Mouse (Mus musculus) midbrain, embryonic 13.5 days (tissue): ENCODE measurements around the gene Zfp91. TPM values are rescaled to one million over a fixed set of nuclear protein-coding genes. Genes with fewer than 3 reads are reported as not detected.

Experiments
- ATAC-seq: fragments of 200-750 bp; cut with Nextera tagmentation; 2 replicates; pipeline ENCODE4 v1.8.0; 2017; ENCODE audit warnings: mild to moderate bottlenecking, moderate TSS enrichment, moderate library complexity
- H3K27ac ChIP-seq: fragments of 300-500 bp; sonication (generic); 2 replicates; pipeline ENCODE4 v1.5.1; 2015; ENCODE audit warnings: inconsistent platforms, mild to moderate bottlenecking, moderate library complexity
- H3K27me3 ChIP-seq: fragments of 300-500 bp; sonication (generic); 2 replicates; pipeline ENCODE4 v1.6.1; 2015; ENCODE audit warnings: mild to moderate bottlenecking, inconsistent platforms
- H3K36me3 ChIP-seq: fragments of 300-500 bp; sonication (generic); 2 replicates; pipeline ENCODE4 v1.6.1; 2015; ENCODE audit warnings: mild to moderate bottlenecking, inconsistent platforms
- H3K4me1 ChIP-seq: fragments of 300-500 bp; sonication (generic); replicated peaks from 2 replicates; pipeline ENCODE4 v1.6.1; 2015; ENCODE audit warnings: inconsistent platforms
- H3K4me2 ChIP-seq: fragments of 300-500 bp; sonication (generic); replicated peaks from 2 replicates; pipeline ENCODE4 v1.6.1; 2015; ENCODE audit warnings: moderate library complexity, mild to moderate bottlenecking, inconsistent platforms
- H3K4me3 ChIP-seq: fragments of 300-500 bp; sonication (generic); replicated peaks from 2 replicates; pipeline ENCODE4 v1.5.1; 2015; ENCODE audit warnings: mild to moderate bottlenecking, inconsistent platforms
- H3K9ac ChIP-seq: fragments of 300-500 bp; sonication (generic); replicated peaks from 2 replicates; pipeline ENCODE4 v1.6.1; 2015; ENCODE audit warnings: mild to moderate bottlenecking, inconsistent platforms
- H3K9me3 ChIP-seq: fragments of 300-500 bp; sonication (generic); 2 replicates; pipeline ENCODE4 v1.6.1; 2016; ENCODE audit warnings: mild to moderate bottlenecking, inconsistent platforms
- WGBS: fragments of 180-500 bp; shearing (Covaris S2); methylation state at CpG from one replicate; pipeline ENCODE4 v1.1.7; 2015; 5-methylcytosine and 5-hydroxymethylcytosine counted together
- polyA plus RNA-seq: library from polyadenylated mRNA; unstranded; fragments of >200 nt; fragmentation: Nextera tagmentation; extraction: Ambion mirVana; gene quantifications from 2 replicates; pipeline ENCODE4 v1.2.1, GENCODE M21; 2015

The Zfp91 gene
- polyA plus RNA-seq, 1 experiment from 2014 or later, result 17.1 TPM

DNA sequence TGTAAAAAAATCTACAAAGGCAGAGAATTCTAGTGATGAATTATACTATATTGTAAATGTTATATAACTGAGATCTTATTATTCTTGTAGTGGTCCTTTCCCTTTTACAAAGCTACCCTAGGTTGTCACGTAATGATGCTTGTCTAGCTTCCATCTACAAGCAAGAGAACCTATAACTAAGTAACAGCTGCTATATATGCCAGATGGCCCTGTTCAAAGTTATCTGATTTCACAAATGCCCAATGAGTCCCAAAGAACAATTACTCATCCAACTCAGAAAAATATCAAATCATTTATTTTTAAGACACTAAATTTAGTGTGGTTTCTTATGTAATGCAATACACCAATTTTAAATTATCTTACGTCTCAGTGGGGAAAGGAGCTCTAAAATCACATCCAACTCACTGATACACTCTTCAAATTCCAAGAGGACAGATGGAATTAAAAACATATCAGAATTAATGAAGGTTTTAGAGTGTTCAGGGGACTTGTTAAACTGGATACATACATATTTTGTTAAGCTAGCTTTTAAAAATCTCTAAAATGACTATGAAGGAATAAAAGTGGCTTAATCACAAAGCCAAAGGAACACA is 9.0 kb downstream of the Zfp91 start:
- Histone ChIP-seq H3K4me2 (no peak overlapping the region), H3K9me3 (no peaks in the 10 kb centered on the region), H3K36me3 (no peaks in the 10 kb centered on the region), H3K9ac (no peak overlapping the region), H3K4me3 (no peak overlapping the region), H3K27ac (no peak overlapping the region), H3K27me3 (no peaks in the 10 kb centered on the region), H3K4me1 (peaks cover 8% of the 10 kb centered on the region)
- no peak for ATAC-seq
- 98% methylated on average over 2 of the region's 2 CpGs for WGBS

DNA sequence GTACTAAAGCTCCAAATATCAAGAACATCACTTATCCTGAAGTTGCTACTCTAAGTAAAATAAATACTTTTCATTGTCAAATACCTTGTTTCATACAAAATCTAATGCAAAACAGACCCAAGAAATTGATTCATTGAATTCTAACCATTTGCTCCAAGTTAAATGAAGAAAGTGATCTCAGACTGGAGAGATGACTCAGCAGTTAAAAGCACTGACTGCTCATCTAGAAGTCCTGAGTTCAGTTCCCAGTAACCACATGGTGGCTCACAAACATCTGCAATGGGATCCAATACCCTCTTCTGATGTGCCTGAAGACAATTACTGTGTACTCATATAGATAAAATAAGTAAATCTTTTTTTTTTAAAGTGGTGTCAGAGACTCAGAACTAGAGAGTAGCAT is 15.5 kb downstream of the Zfp91 start:
- Histone ChIP-seq H3K4me2 (no peak overlapping the region), H3K9ac (no peak overlapping the region), H3K27me3 (no peaks in the 10 kb centered on the region), H3K4me3 (no peak overlapping the region), H3K27ac (no peak overlapping the region), H3K36me3 (peaks cover 13% of the 10 kb centered on the region), H3K9me3 (no peaks in the 10 kb centered on the region), H3K4me1 (no peaks in the 10 kb centered on the region)
- ATAC-seq, result no peak

DNA sequence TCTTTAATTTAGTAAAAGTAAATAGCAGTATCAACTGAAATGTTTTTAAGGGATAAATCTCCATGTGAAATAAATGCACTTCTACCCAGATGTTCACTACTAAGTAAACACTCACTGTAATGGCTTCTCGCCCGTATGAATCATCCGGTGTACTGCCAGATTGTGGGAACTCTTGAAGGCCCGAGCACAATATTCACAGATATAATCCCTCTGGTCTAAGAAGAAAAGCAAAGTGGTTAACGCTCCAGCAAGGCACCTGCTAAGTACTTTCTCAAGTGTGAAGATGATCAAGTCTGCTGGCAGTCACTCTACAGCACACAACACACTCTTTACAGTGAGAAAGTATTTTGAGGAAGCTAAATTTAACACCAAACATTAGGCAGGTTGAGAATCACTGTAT is 25.0 kb downstream of the Zfp91 start:
- Histone ChIP-seq H3K4me1 (no peaks in the 10 kb centered on the region), H3K36me3 (peaks cover 37% of the 10 kb centered on the region), H3K9ac (no peak overlapping the region), H3K4me2 (no peak overlapping the region), H3K4me3 (no peak overlapping the region), H3K9me3 (no peaks in the 10 kb centered on the region), H3K27me3 (no peaks in the 10 kb centered on the region), H3K27ac (no peak overlapping the region)
- no peak for ATAC-seq
- WGBS, result 84% methylated on average over 5 of the region's 5 CpGs

DNA sequence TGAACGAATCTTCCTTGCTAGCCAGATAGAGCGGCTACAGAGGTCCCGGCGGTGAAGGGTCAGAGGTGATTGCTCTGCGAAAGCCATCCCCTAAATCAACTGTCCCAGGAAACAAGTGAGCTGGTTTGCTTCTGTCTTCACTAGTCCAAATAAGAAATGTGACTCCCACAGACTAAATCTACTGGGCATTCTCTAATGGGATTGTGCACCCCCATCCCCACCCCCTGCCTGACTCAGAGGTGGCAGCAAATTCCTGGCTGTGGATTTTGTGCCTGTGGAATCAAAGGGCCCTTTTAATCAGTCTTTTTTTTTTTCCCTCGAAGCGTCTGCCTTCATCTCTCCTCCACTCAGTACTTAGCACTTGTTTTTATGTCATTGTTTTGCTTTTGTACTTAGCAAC is 30.6 kb downstream of the Zfp91 start, which contains the start of gene Cntf:
Gene Cntf (minus strand): TSS at position 325 of the 400 bp plus-strand sequence.
- H3K27me3 ChIP-seq, result no peaks in the 10 kb centered on the region
- H3K4me3 ChIP-seq, result no peak within 1 kb of the TSS
- WGBS, result 51% methylated on average over 7 of the region's 7 CpGs
- H3K27ac ChIP-seq, result no peak within 1 kb of the TSS
- no peak within 1 kb of the TSS for H3K9ac ChIP-seq
- H3K4me2 ChIP-seq, result no peak within 1 kb of the TSS
- peaks cover 56% of the 10 kb centered on the region for H3K36me3 ChIP-seq
- ATAC-seq, result no peak
- H3K4me1 ChIP-seq, result peaks cover 2% of the 10 kb centered on the region; the same call in 1 of the 2 replicates
- H3K9me3 ChIP-seq, result no peaks in the 10 kb centered on the region

DNA sequence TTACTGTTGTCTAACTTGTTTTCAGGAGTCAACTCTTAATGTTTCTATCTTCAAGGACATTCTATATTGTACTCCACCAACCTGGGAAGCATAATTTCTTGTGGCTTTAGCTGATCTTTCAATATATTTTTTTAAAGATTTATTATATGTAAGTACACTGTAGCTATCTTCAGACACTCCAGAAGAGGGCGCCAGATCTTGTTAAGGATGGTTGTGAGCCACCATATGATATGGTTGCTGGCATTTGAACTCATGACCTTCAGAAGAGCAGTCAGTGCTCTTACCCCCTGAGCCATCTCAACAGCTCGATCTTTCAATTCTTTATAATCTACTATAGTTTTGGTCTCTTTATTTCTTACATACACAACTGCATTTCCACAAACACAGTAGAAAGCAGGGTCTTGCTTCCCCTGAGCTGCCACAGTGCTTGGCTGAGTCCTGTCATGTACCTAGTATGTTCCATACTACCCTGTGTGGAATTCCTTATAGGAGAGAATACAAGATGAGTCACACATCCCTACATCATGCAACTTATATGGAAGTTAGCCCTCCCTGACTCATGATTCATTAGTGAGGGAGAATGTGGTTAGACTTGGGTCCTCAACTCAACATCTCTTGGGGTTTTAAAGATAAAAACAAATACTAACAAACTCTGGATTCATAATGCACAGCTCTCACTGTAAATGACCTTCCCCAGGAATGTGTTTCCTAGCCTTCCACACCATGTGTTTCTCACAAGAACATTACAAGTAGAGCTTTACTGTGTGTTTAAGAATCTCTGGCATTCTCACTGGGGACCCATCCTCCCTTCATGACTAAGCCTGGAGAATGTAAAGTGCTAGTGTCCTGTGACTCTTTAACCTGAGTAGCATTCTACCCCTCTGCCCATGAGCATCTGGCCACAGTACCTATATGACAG is 33.5 kb downstream of the Zfp91 start:
- no peak; the same call in 1 of the 2 replicates for ATAC-seq
- H3K36me3 ChIP-seq, result peaks cover 33% of the 10 kb centered on the region
- H3K27me3 ChIP-seq, result no peaks in the 10 kb centered on the region
- no peak overlapping the region for H3K4me2 ChIP-seq
- no peaks in the 10 kb centered on the region for H3K9me3 ChIP-seq
- H3K4me3 ChIP-seq, result no peak overlapping the region
- H3K27ac ChIP-seq, result no peak overlapping the region
- 56% methylated on average over 2 of the region's 2 CpGs for WGBS
- no peak overlapping the region for H3K9ac ChIP-seq
- peaks cover 9% of the 10 kb centered on the region; the same call in 1 of the 2 replicates for H3K4me1 ChIP-seq

DNA sequence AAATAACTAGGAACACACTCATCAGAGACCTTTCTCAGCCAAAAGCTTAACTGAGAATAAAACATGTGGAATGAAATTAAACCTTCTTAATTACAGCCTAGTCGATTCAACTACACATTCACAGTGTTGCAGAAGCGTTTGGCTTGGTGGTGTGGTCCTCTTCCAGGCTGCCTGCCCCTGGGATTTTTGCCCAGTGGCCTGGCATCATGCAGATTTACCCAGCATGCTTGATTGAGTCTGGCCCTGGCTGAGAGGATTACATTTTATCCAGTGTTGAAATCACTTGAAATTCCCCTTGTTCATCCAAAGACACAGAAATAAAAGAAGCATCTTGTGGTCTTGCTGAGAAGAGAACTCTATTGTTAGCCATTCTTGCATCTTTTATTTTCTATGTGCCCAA is 36.3 kb downstream of the Zfp91 start:
- Histone ChIP-seq H3K36me3 (peaks cover 24% of the 10 kb centered on the region), H3K27me3 (no peaks in the 10 kb centered on the region), H3K4me3 (no peak overlapping the region), H3K4me1 (peaks cover 9% of the 10 kb centered on the region; the same call in 1 of the 2 replicates), H3K27ac (0 out of 2 replicates have a peak overlapping the region, but pooled peaks have one; percentile 47), H3K9ac (no peak overlapping the region), H3K4me2 (no peak overlapping the region), H3K9me3 (no peaks in the 10 kb centered on the region)
- 49% methylated on average over 2 of the region's 2 CpGs for WGBS
- no peak for ATAC-seq

DNA sequence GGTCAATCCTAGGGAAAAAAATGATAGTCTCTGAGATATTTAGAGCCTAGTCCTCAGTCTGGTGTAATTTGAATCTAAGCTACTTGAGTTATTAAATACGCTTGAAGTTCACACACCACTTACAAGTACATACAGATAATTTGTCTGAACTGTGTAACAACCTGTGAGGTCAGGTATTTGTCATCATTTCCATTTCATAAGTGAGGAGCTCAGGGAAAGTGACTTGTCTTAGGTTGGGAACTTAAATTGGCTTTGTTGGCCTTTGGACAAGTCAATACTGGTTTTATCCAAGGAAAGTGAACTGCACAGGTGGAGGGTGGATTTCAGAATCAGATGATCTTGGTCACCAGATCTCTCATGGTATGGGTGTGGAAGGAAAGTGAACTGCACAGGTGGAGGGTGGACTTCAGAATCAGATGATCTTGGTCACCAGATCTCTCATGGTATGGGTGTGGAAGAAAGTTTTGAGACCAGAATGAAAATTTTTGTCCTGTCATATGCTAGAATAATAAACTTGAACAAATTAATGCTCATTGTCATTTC is 36.9 kb downstream of the Zfp91 start:
- Histone ChIP-seq H3K27me3 (no peaks in the 10 kb centered on the region), H3K9ac (no peak overlapping the region), H3K4me3 (no peak overlapping the region), H3K36me3 (peaks cover 19% of the 10 kb centered on the region), H3K4me1 (peaks cover 9% of the 10 kb centered on the region; the same call in 1 of the 2 replicates), H3K27ac (no peak overlapping the region), H3K4me2 (no peak overlapping the region), H3K9me3 (no peaks in the 10 kb centered on the region)
- no peak for ATAC-seq
- WGBS, result 92% methylated on average over 1 of the region's 1 CpGs

DNA sequence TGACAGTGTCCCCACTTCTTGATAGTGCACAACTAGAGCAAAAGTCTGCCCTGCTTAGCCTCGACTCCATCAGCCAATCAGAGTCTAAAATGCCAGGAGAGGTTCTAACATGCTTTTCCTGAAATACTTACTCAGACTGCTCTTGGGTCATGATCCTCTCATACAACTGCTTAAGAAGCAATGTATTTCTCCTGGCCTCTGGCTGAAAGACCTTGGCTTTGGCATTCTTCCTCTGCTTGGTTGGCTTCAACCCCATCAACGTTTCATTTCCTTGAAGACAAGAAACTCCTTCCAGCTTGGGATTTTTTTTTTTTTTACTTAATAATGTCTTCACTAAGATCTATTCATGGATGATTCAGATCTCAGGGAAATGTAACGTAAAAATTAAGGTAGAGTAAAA is 39.6 kb downstream of the Zfp91 start:
- no peaks in the 10 kb centered on the region for H3K27me3 ChIP-seq
- 91% methylated on average over 3 of the region's 3 CpGs for WGBS
- no peak for ATAC-seq

DNA sequence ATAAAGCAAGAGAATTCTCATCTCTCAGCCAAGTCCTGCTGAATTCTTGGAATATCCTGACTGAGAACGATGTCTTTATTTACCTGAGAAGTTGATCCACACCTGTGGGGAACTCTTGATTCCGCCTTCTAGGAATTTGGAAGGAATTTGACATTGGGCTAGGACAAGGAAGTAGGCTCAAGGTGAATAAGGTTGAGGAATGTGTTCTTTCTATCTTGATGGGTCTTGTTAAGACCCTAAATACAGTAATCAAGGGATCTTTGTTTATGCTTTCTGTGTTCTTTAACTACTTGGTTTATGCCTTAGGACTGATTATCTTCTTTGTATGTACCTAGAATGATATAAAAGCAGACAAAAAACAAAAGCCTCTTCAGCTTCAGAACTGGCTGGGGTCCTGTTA is 64.0 kb downstream of the Zfp91 start:
- 86% methylated on average over 2 of the region's 2 CpGs for WGBS

More for the DNA sequence above, 39.6 kb downstream of the Zfp91 start:
- peaks cover 9% of the 10 kb centered on the region; the same call in 1 of the 2 replicates for H3K4me1 ChIP-seq
- H3K36me3 ChIP-seq, result no peaks in the 10 kb centered on the region
- no peak overlapping the region for H3K4me3 ChIP-seq
- H3K27ac ChIP-seq, result no peak overlapping the region
- no peak overlapping the region for H3K4me2 ChIP-seq
- no peak overlapping the region for H3K9ac ChIP-seq
- H3K9me3 ChIP-seq, result no peaks in the 10 kb centered on the region

DNA sequence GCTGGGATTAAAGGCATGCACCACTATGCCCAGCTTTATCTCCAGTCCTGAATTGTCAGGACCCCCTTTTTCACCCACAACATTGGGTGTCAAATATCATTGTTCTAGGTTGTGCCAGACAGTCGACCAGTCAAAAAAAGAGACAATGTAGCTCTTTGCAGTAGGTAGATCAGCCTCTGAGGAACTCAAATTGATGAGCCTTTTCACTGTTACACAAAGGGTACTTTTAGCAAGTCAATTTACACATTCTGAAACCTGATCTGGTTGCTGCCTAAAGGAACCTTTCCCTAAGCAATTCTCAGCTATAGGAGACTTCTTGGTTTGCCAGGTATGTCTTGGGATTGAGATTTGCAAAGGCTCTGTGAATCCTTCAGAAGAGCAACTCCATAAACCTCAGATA is 64.9 kb downstream of the Zfp91 start:
- Histone ChIP-seq H3K27ac (no peak overlapping the region), H3K27me3 (no peaks in the 10 kb centered on the region), H3K4me2 (no peak overlapping the region), H3K36me3 (no peaks in the 10 kb centered on the region), H3K4me1 (no peaks in the 10 kb centered on the region), H3K4me3 (no peak overlapping the region), H3K9me3 (no peaks in the 10 kb centered on the region), H3K9ac (no peak overlapping the region)
- 69% methylated on average over 1 of the region's 1 CpGs for WGBS
- ATAC-seq, result no peak

More for the DNA sequence above, 64.0 kb downstream of the Zfp91 start:
- Histone ChIP-seq H3K4me1 (no peaks in the 10 kb centered on the region), H3K9me3 (no peaks in the 10 kb centered on the region), H3K36me3 (no peaks in the 10 kb centered on the region), H3K27me3 (no peaks in the 10 kb centered on the region), H3K4me2 (no peak overlapping the region), H3K4me3 (no peak overlapping the region), H3K27ac (no peak overlapping the region), H3K9ac (no peak overlapping the region)
- no peak for ATAC-seq

DNA sequence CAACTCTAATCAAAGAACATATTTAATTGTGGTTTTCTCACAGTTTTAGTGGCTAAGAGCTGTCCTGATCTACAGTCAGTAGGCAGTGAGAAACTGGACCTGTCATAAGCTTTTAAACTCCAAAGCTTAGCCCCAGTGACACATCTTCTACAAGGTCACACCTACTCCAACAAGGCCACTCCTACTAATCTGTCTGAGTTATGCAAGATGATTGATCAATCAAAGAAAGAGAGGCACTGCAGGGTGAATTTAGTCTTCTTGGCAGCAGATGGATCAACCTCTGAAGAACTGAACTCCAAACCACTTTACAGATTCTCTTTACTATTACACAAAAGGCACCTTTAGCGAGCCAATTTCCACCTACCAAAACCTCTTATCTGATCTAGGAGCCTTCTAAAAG is 70.1 kb downstream of the Zfp91 start:
- Histone ChIP-seq H3K27me3 (no peaks in the 10 kb centered on the region), H3K4me1 (no peaks in the 10 kb centered on the region), H3K27ac (no peak overlapping the region), H3K4me3 (no peak overlapping the region), H3K36me3 (no peaks in the 10 kb centered on the region), H3K9ac (no peak overlapping the region), H3K4me2 (no peak overlapping the region), H3K9me3 (no peaks in the 10 kb centered on the region)
- WGBS, result 84% methylated on average over 1 of the region's 1 CpGs
- ATAC-seq, result no peak

DNA sequence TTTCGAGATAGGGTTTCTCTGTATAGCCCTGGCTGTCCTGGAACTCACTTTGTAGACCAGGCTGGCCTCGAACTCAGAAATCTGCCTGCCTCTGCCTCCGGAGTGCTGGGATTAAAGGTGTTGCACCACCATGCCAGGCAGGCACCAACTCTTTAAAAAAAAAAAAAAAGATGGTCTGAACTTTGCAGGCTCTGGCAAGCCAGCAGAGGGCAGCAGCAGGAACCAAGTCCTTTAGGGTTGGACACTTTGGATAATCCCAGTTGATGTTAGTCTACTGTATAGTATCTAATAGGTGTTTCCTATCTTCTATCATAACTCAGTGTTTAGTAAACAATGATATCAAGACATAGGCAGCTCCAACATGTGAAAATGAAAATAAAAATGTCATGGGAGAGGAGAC is 73.6 kb downstream of the Zfp91 start:
- Histone ChIP-seq H3K4me3 (no peak overlapping the region), H3K9ac (no peak overlapping the region), H3K36me3 (no peaks in the 10 kb centered on the region), H3K27me3 (no peaks in the 10 kb centered on the region), H3K4me1 (no peaks in the 10 kb centered on the region), H3K9me3 (no peaks in the 10 kb centered on the region), H3K27ac (no peak overlapping the region), H3K4me2 (no peak overlapping the region)
- ATAC-seq, result no peak
- 85% methylated on average over 2 of the region's 3 CpGs for WGBS
